Mouse (Mus musculus) forebrain, embryonic 12.5 days (tissue): ENCODE data around the gene Olfr1347. TPM values are rescaled to one million over a fixed set of nuclear protein-coding genes. Genes with fewer than 3 reads are reported as not detected.
"Not testable (repeated sequence)": the region's sequence is repeated elsewhere in the genome, so short reads cannot be mapped to it uniquely, and the experiment has no call there.

Source experiments
- ATAC-seq: fragments of 200-750 bp; cut with Nextera tagmentation; 2 replicates; pipeline ENCODE4 v1.8.0; 2017; ENCODE audit warnings: moderate TSS enrichment; ENCODE audit not compliant: low FRiP score
- H3K27ac ChIP-seq: fragments of 300-500 bp; sonication (generic); 2 replicates; pipeline ENCODE4 v1.5.1; 2016; ENCODE audit warnings: mild to moderate bottlenecking
- H3K27me3 ChIP-seq: fragments of 300-500 bp; sonication (generic); 2 replicates; pipeline ENCODE4 v1.6.1; 2016; ENCODE audit warnings: mild to moderate bottlenecking
- H3K36me3 ChIP-seq: fragments of 300-500 bp; sonication (generic); replicated peaks from 2 replicates; pipeline ENCODE4 v1.6.1; 2016; ENCODE audit warnings: mild to moderate bottlenecking
- H3K4me1 ChIP-seq: fragments of 300-500 bp; sonication (generic); 2 replicates; pipeline ENCODE4 v1.6.1; 2016
- H3K4me2 ChIP-seq: fragments of 300-500 bp; sonication (generic); 2 replicates; pipeline ENCODE4 v1.6.1; 2016; ENCODE audit warnings: mild to moderate bottlenecking, moderate library complexity
- H3K4me3 ChIP-seq: fragments of 300-500 bp; sonication (generic); replicated peaks from 2 replicates; pipeline ENCODE4 v1.5.1; 2016; ENCODE audit warnings: mild to moderate bottlenecking
- H3K9ac ChIP-seq: fragments of 300-500 bp; sonication (generic); 2 replicates; pipeline ENCODE4 v1.6.1; 2016; ENCODE audit warnings: mild to moderate bottlenecking
- H3K9me3 ChIP-seq: fragments of 300-500 bp; sonication (generic); 2 replicates; pipeline ENCODE4 v1.6.1; 2016
- WGBS: fragments of 180-500 bp; shearing (Covaris S2); methylation state at CpG from one replicate; pipeline ENCODE4 v1.1.7; 2016; 5-methylcytosine and 5-hydroxymethylcytosine counted together
- polyA plus RNA-seq: library from polyadenylated mRNA; unstranded; fragments of >200 nt; fragmentation: Nextera tagmentation; extraction: Ambion mirVana; gene quantifications from 2 replicates; pipeline ENCODE4 v1.2.1, GENCODE M21; 2016

Olfr1347 gene
- not detected in 2 replicates for polyA plus RNA-seq

DNA sequence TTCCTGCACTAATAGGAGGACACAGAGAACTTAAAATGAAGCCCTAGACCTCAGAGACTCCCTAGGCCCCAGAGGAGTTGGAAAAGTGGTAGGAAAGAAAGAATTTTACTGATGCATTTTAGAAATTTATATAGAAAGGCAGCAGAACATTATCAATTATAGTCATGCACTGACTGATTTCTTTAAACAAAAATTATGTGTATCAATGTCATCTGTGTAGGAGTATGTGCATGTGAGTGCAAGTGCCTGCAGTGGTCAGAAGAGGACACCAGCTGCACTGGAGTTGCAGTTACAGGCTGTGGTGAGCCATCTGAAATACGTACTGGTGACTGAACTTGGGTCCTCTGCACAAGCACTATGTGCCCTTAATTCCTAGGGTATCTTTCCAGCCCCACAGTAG, at the start of gene Olfr1347:
Gene Olfr1347 (minus strand): TSS at position 101 of the 400 bp plus-strand sequence.
- no peaks in the 10 kb centered on the region for H3K4me1 ChIP-seq
- 44% methylated on average over 1 of the region's 1 CpGs for WGBS
- no peaks in the 10 kb centered on the region for H3K36me3 ChIP-seq
- no peak within 1 kb of the TSS for H3K27ac ChIP-seq
- no peak for ATAC-seq
- H3K9me3 ChIP-seq, result 0 out of 2 replicates have a peak, but pooled peaks cover 11% of the 10 kb centered on the region
- no peak within 1 kb of the TSS for H3K4me3 ChIP-seq
- no peak within 1 kb of the TSS for H3K9ac ChIP-seq
- H3K27me3 ChIP-seq, result no peaks in the 10 kb centered on the region
- no peak within 1 kb of the TSS for H3K4me2 ChIP-seq

DNA sequence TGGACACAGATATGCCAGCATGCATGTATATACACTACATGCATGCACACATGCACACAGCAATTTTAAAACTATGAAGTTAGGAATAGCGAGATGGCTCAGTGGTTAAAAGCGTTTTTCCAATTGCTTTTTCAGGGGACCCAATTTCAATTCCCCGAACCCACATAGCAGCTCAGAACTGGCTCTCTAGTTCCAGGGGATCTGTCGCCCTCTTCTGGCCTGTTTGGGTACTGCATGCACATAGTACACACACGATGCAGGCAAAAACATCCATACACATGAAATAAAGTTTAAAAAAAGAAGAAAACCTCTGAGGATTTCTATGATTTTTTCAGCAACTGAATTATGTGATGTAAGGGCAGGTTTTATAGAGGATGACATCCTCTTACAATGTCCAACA, 26.6 kb upstream of the Olfr1347 start:
- Histone ChIP-seq H3K9me3 (peaks cover 26% of the 10 kb centered on the region), H3K4me3 (no peak overlapping the region), H3K27ac (no peak overlapping the region), H3K4me2 (no peak overlapping the region), H3K4me1 (no peaks in the 10 kb centered on the region), H3K36me3 (no peaks in the 10 kb centered on the region), H3K27me3 (no peaks in the 10 kb centered on the region), H3K9ac (no peak overlapping the region)
- WGBS, result 65% methylated on average over 5 of the region's 5 CpGs
- no peak for ATAC-seq

DNA sequence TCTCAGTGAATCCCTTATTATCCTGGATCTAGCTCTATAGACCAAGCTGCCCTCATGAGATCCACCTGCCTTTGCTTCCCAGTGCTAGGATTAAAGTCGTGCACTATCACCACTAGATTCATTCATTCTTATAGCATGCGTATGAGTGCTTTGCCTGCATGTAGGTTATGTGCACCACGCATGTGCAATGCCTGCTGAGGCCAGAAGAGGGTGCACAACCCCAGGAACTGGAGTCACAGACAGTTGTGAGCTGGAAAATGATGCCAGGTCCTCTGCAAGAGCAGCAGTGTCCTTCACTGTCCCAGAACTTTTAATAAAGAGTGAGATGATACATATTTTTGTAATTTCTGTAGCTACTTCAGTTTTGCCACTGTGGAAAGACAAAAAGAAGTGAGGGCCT, 25.4 kb upstream of the Olfr1347 start:
- Histone ChIP-seq H3K4me1 (no peaks in the 10 kb centered on the region), H3K4me2 (no peak overlapping the region), H3K9ac (no peak overlapping the region), H3K4me3 (no peak overlapping the region), H3K36me3 (no peaks in the 10 kb centered on the region), H3K27ac (no peak overlapping the region), H3K9me3 (peaks cover 23% of the 10 kb centered on the region), H3K27me3 (no peaks in the 10 kb centered on the region)
- 64% methylated on average over 3 of the region's 3 CpGs for WGBS
- ATAC-seq, result no peak

DNA sequence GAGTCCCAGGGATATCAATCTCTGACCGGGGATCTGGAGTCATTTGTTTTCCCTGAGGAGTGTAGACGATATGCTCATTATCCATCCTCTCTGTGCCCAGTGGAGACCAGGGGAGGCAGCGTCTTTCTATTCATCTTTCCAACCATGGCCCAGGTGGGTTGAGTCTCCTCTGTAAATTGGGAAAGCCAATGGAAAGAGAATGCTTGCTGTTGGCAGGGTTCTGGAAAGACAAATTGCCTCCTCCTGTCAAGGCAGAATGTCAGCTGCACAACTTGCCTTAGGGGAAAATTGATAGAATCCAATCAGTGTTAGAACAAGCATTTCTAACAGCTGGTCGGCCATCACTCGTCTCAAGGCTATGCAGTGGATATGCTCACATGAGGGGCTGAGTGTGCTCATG, 23.3 kb upstream of the Olfr1347 start, which contains the start of gene Olfr1349:
Gene Olfr1349 (minus strand): TSS at position 101 of the 400 bp plus-strand sequence.
- no peaks in the 10 kb centered on the region for H3K27me3 ChIP-seq
- H3K4me3 ChIP-seq, result no peak within 1 kb of the TSS
- H3K4me2 ChIP-seq, result no peak within 1 kb of the TSS
- ATAC-seq, result no peak
- H3K4me1 ChIP-seq, result no peaks in the 10 kb centered on the region
- H3K9ac ChIP-seq, result no peak within 1 kb of the TSS
- H3K27ac ChIP-seq, result no peak within 1 kb of the TSS
- no peaks in the 10 kb centered on the region for H3K36me3 ChIP-seq
- WGBS, result 88% methylated on average over 5 of the region's 5 CpGs
- peaks cover 26% of the 10 kb centered on the region for H3K9me3 ChIP-seq

DNA sequence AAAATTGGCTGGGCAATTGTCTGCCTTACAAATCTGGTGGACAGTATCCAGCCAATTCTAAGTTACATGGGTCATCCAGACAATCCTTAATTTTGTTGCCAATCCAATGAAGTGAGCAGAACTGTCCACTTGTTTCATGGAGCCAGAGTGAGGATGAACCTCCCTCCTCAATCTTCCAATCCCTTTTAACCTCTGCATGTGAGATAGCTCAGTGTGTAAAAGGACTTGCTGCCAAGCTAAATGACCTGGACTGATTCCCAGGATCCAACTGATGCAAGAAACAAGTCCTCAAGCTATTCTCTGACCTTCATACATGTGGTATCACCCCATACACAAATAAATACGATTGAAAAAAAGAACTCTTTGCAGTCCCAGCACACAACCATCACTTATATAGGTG, 22.1 kb upstream of the Olfr1347 start:
- H3K9ac ChIP-seq, result no peak overlapping the region
- no peaks in the 10 kb centered on the region for H3K4me1 ChIP-seq
- H3K36me3 ChIP-seq, result no peaks in the 10 kb centered on the region
- H3K9me3 ChIP-seq, result peaks cover 21% of the 10 kb centered on the region
- H3K4me3 ChIP-seq, result no peak overlapping the region
- H3K27ac ChIP-seq, result no peak overlapping the region
- no peak overlapping the region for H3K4me2 ChIP-seq
- ATAC-seq, result no peak
- H3K27me3 ChIP-seq, result no peaks in the 10 kb centered on the region
- 47% methylated on average over 1 of the region's 1 CpGs for WGBS

DNA sequence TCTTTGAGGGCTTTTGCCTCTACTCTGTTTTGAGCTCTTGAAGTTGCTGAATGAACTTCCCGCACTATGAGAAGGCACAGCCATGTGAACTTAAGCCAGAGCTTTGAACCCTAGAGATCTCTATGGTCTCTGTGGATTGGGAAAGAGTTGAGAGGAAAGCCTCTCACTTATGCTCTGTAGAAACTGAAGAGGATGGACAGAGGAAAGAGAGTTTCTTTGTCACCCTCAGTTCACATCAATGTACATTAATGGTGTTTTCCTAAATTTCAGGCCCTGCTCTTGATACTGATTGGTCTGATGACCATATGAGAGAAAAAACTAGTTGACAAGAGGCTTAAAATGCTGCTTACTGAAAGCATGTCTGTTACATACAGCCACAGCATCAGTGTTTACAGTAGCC, 9.1 kb upstream of the Olfr1347 start, which contains the start of gene Olfr1348:
Gene Olfr1348 (minus strand): TSS at position 101 of the 400 bp plus-strand sequence.
- no peak within 1 kb of the TSS for H3K4me3 ChIP-seq
- H3K36me3 ChIP-seq, result no peaks in the 10 kb centered on the region
- no peaks in the 10 kb centered on the region for H3K4me1 ChIP-seq
- H3K9ac ChIP-seq, result no peak within 1 kb of the TSS
- no peaks in the 10 kb centered on the region for H3K27me3 ChIP-seq
- 89% methylated on average over 1 of the region's 1 CpGs for WGBS
- ATAC-seq, result no peak
- H3K27ac ChIP-seq, result no peak within 1 kb of the TSS
- H3K9me3 ChIP-seq, result peaks cover 12% of the 10 kb centered on the region; the same call in 1 of the 2 replicates
- no peak within 1 kb of the TSS for H3K4me2 ChIP-seq

DNA sequence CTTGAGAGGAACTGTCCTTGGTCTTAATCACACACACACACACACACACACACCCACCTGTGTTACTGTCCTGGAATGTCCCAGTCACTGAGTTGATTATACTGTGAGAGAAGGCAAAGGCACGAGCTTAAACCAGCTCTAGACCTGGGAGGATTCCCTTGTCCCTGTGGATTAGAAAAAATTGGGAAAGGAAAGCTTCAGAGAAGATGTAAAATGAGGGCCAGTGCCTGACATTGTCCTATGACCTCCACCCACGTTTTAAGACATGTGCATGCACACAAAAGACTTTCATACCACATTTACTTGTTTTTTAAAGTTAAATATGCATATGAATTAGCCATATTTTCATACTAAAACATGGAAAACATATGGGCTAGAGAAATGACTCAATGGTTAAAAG, 12.7 kb downstream of the Olfr1347 start, which contains the start of gene Olfr5:
Gene Olfr5 (minus strand): TSS at position 101 of the 400 bp plus-strand sequence.
- no peaks in the 10 kb centered on the region for H3K4me1 ChIP-seq
- no peak within 1 kb of the TSS for H3K9ac ChIP-seq
- no peak for ATAC-seq
- peaks cover 16% of the 10 kb centered on the region; the same call in 1 of the 2 replicates for H3K9me3 ChIP-seq
- no peak within 1 kb of the TSS for H3K4me3 ChIP-seq
- H3K36me3 ChIP-seq, result no peaks in the 10 kb centered on the region
- no peaks in the 10 kb centered on the region for H3K27me3 ChIP-seq
- H3K27ac ChIP-seq, result no peak within 1 kb of the TSS
- H3K4me2 ChIP-seq, result no peak within 1 kb of the TSS
- 38% methylated on average over 2 of the region's 2 CpGs for WGBS

DNA sequence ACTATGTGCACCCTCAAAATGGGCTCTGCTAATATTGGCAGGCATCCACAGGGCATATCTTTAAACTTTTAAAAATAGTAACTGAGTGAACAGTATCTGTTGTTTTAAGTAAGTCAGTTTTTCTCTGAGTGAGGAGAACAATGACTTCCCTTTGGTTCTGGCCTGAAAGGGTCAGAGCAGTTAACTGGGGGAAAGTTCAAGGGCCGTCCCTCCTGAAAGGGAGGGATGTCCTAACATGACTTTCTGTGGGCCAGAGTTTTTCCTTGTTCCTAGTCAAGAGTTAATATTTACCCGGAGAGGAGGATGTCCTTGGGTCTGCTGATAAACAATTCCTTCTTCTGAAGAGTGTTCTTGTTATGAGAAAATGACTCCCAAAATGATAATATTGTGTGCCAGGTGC, 21.9 kb downstream of the Olfr1347 start:
- not testable (repeated sequence) for H3K4me1 ChIP-seq, H3K36me3 ChIP-seq, H3K27ac ChIP-seq, ATAC-seq, H3K9me3 ChIP-seq, H3K9ac ChIP-seq, H3K4me2 ChIP-seq, H3K4me3 ChIP-seq, H3K27me3 ChIP-seq
- 85% methylated on average over 2 of the region's 2 CpGs for WGBS

DNA sequence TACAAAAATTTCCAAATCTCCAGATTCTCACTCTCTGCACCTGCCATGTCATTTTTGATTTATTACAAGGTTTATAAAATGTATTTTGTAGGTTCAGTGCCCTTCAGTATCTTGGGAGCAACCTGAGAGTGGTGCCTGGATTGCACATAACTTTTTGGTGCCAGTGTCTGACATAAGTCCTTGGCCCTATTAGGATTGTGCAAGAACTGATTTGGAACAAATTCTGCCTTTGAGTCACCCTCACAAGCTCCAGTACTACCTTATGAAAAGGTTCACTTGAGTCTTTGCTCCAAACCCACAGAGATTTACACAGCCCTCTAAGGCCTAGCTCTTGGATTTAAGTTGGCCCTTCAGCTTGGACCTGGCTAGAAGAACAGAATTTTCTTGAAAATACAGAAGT, 32.6 kb downstream of the Olfr1347 start, which contains the start of gene Olfr1346:
Gene Olfr1346 (plus strand): TSS at position 151 of the 400 bp plus-strand sequence.
- no peaks in the 10 kb centered on the region for H3K36me3 ChIP-seq
- H3K27me3 ChIP-seq, result no peaks in the 10 kb centered on the region
- ATAC-seq, result no peak
- H3K4me2 ChIP-seq, result no peak within 1 kb of the TSS
- H3K4me1 ChIP-seq, result no peaks in the 10 kb centered on the region
- H3K27ac ChIP-seq, result no peak within 1 kb of the TSS
- no peak within 1 kb of the TSS for H3K4me3 ChIP-seq
- H3K9ac ChIP-seq, result no peak within 1 kb of the TSS
- no peaks in the 10 kb centered on the region for H3K9me3 ChIP-seq

DNA sequence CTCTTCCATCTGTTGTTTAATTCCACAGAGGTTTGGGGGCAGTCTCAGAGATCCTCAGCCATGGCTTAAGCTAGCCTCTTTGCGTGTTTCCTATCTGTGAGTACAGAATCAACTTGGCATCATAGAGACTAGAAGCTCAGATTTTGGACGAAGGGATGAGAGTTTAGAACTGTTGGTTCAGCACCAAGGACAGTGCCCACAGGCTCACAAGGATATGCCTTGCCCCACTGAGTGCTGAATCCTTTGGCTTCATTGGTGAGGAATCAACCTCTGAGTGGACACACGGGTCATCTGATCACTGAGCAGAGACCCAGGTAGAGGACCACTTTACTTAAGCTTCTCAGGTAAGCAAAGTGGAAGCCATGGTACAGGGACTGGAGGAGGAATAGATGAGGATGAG, 43.2 kb downstream of the Olfr1347 start:
- Histone ChIP-seq H3K4me3 (no peak overlapping the region), H3K27me3 (no peaks in the 10 kb centered on the region), H3K9me3 (peaks cover 5% of the 10 kb centered on the region; the same call in 1 of the 2 replicates), H3K4me2 (no peak overlapping the region), H3K4me1 (no peaks in the 10 kb centered on the region), H3K36me3 (no peaks in the 10 kb centered on the region), H3K27ac (no peak overlapping the region), H3K9ac (no peak overlapping the region)
- ATAC-seq, result no peak
- WGBS, result 55% methylated on average over 3 of the region's 3 CpGs

DNA sequence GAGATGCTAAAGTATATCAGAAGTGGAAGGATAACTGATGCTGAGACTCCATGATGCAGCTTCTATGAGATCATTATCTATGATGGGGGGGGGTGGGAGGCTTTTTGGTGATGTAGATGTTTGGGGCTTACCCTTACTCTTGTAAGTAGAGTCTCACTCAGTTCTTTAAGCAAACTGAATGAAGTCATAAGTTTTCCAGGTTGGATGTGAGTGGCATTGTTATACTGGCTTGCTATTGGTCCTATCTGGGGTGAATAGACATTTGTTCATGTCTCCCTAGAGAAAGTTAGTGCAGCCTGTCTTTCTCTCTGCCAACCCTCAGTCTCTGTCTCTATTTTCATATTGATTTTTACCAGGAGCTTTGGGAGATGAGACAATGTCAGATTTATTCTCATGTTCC, 43.7 kb downstream of the Olfr1347 start, which contains the start of gene Olfr1336:
Gene Olfr1336 (plus strand): TSS at position 301 of the 400 bp plus-strand sequence.
- ATAC-seq, result no peak
- no peak within 1 kb of the TSS for H3K4me3 ChIP-seq
- no peak within 1 kb of the TSS for H3K4me2 ChIP-seq
- no peak within 1 kb of the TSS for H3K27ac ChIP-seq
- no peaks in the 10 kb centered on the region for H3K36me3 ChIP-seq
- peaks cover 2% of the 10 kb centered on the region; the same call in 1 of the 2 replicates for H3K9me3 ChIP-seq
- H3K4me1 ChIP-seq, result no peaks in the 10 kb centered on the region
- no peak within 1 kb of the TSS for H3K9ac ChIP-seq
- H3K27me3 ChIP-seq, result no peaks in the 10 kb centered on the region

DNA sequence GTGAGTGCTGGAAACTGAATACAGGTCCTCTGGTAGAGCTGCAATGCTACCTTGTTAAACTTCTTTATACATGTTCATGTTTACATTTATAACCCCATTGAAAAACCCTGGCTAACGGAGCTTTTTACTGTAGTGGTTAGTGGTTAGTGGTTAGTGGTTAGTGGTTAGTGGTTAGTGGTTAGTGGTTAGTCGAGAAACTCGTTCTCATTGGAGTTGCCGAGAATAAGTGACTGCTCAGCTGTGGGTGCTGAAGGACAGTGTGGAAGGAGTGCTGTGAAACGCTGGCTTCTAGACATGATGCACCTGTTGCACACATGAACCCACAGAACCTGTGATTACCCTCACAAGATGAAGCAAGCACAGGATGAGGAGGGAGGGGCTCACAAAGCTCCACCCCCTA, 51.8 kb downstream of the Olfr1347 start:
- Histone ChIP-seq H3K9me3 (0 out of 2 replicates have a peak, but pooled peaks cover 5% of the 10 kb centered on the region), H3K4me2 (no peak overlapping the region), H3K27me3 (no peaks in the 10 kb centered on the region), H3K4me1 (no peaks in the 10 kb centered on the region), H3K36me3 (no peaks in the 10 kb centered on the region), H3K4me3 (no peak overlapping the region), H3K9ac (no peak overlapping the region), H3K27ac (no peak overlapping the region)
- ATAC-seq, result no peak
- WGBS, result 90% methylated on average over 5 of the region's 5 CpGs

DNA sequence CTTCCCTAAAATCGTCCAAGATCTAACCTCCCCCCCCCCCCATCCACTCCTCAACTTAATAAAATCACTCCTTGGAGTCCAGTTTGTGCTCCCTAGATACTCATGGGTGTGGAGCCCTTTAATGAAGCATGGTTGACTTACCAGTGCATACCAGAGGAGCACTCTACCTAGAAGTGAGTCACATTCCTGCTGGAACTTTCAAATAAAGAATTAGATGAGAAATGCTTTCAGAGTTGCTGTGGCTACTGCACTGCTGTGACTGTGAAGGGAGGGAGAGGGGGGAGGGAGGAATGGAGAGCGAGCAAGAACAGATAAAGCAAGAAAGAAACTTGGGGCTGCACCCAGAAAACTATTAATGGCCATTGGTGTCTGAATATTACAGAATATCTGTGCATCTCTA, 58.4 kb downstream of the Olfr1347 start:
- WGBS, result 77% methylated on average over 2 of the region's 2 CpGs
- H3K4me2 ChIP-seq, result no peak overlapping the region
- H3K9me3 ChIP-seq, result no peaks in the 10 kb centered on the region
- H3K27ac ChIP-seq, result no peak overlapping the region
- no peaks in the 10 kb centered on the region for H3K36me3 ChIP-seq
- H3K27me3 ChIP-seq, result no peaks in the 10 kb centered on the region
- no peaks in the 10 kb centered on the region for H3K4me1 ChIP-seq
- no peak overlapping the region for H3K4me3 ChIP-seq
- no peak for ATAC-seq
- no peak overlapping the region for H3K9ac ChIP-seq
